Mouse (Mus musculus) lung, postnatal 25 days (tissue): ENCODE measurements at regions not wholly inside any gene's neighbourhood (a gene's known extent, or its start where the extent isn't known, plus 50 kb on each side); places are given as distances from the start of the nearest gene placed in this dataset.

Experiments
- DNase-seq: peaks from one replicate; pipeline ENCODE4 v3.0.0; 2022; ENCODE audit warnings: low spot score

GRCm38 (mm10) chr5:74773558-74774429 lies 71.1 kb upstream of the Lnx1 start:
- no peak for DNase-seq

GRCm38 (mm10) chr5:74771121-74771520 lies 68.4 kb upstream of the Lnx1 start:
- DNase-seq: no peak

- no peak for DNase-seq
Observed at GRCm38 (mm10) chr5:74769023-74769422, 66.3 kb upstream of the Lnx1 start.

GRCm38 (mm10) chr5:74767993-74768392 lies 65.3 kb upstream of the Lnx1 start:
- DNase-seq: no peak

GRCm38 (mm10) chr5:74766211-74766610 lies 63.5 kb upstream of the Lnx1 start:
- DNase-seq: no peak

- DNase-seq: no peak
Observed at GRCm38 (mm10) chr5:74765061-74765767, 62.5 kb upstream of the Lnx1 start.

- DNase-seq: no peak
Observed at GRCm38 (mm10) chr5:74757557-74757956, 54.8 kb upstream of the Lnx1 start.

- DNase-seq: no peak
Observed at GRCm38 (mm10) chr5:74752961-74753360, 50.2 kb upstream of the Lnx1 start.
